Mouse (Mus musculus): ENCODE measurements at regions not wholly inside any gene's neighbourhood (a gene's known extent, or its start where the extent isn't known, plus 50 kb on each side); places are given as distances from the start of the nearest gene placed in this dataset.
"Not testable (repeated sequence)": the region's sequence is repeated elsewhere in the genome, so short reads cannot be mapped to it uniquely, and the experiment has no call there.

GRCm38 (mm10) chr16:20818711-20819189 is 84.4 kb upstream of the Thpo start:
- ATAC-seq (ENCODE audit: insufficient read depth): no peak
- Histone ChIP-seq H3K4me2 (ENCODE audit: low read depth) (no peak overlapping the region), H3K4me3 (ENCODE audit: insufficient read depth in 1 of 2, low read depth in 2 of 2, low read length in 2 of 2) (no peak overlapping the region), H3K9me3 (ENCODE audit: control insufficient read depth, low read length) (no peaks in the 10 kb centered on the region), H3K27me3 (ENCODE audit: control insufficient read depth, insufficient read depth, low read length) (no peaks in the 10 kb centered on the region), H3K36me3 (replicated peaks; ENCODE audit: control insufficient read depth, insufficient read depth, low read depth) (no peaks in the 10 kb centered on the region), H3K27ac (no peak overlapping the region), H3K9ac (replicated peaks) (no peak overlapping the region), H3K4me1 (replicated peaks; ENCODE audit: control insufficient read depth in 2 of 2, insufficient read depth in 2 of 2, low read length in 1 of 2) (no peaks in the 10 kb centered on the region)
- no peak for DNase-seq (ENCODE audit: low read depth in 3 of 3, low spot score in 3 of 3)
- TF ChIP-seq CTCF (IDR thresholded peaks at IDR 0.05; ENCODE audit: low read depth) (no peak), EP300 (IDR thresholded peaks at IDR 0.05; ENCODE audit: low read depth) (no peak)
- WGBS (ENCODE audit: insufficient replicate concordance): 57% methylated on average over 5 of the region's 5 CpGs

- Histone ChIP-seq H3K27ac (no peak overlapping the region), H3K4me3 (ENCODE audit: insufficient read depth in 1 of 2, low read depth in 2 of 2, low read length in 2 of 2) (no peak overlapping the region), H3K9me3 (ENCODE audit: control insufficient read depth, low read length) (no peaks in the 10 kb centered on the region), H3K4me2 (ENCODE audit: low read depth) (no peak overlapping the region), H3K9ac (replicated peaks) (no peak overlapping the region), H3K4me1 (replicated peaks; ENCODE audit: control insufficient read depth in 2 of 2, insufficient read depth in 2 of 2, low read length in 1 of 2) (peaks cover 0 to 2% of the 10 kb centered on the region in 2 experiments; a peak in 2 of 4 replicates), H3K27me3 (ENCODE audit: control insufficient read depth, insufficient read depth, low read length) (no peaks in the 10 kb centered on the region), H3K36me3 (replicated peaks; ENCODE audit: control insufficient read depth, insufficient read depth, low read depth) (no peaks in the 10 kb centered on the region)
- TF ChIP-seq CTCF (IDR thresholded peaks at IDR 0.05; ENCODE audit: low read depth): no peak
- WGBS (ENCODE audit: insufficient replicate concordance): 77% methylated on average over 2 of the region's 2 CpGs
- no peak for ATAC-seq (ENCODE audit: insufficient read depth)
- no peak for DNase-seq (ENCODE audit: low read depth in 3 of 3, low spot score in 3 of 3)
These were observed 80.7 kb upstream of the Thpo start for GRCm38 (mm10) chr16:20814976-20815375.

GRCm38 (mm10) chr16:20814240-20814639 is 79.9 kb upstream of the Thpo start:
- Histone ChIP-seq H3K9ac (replicated peaks) (no peak overlapping the region), H3K36me3 (replicated peaks; ENCODE audit: control insufficient read depth, insufficient read depth, low read depth) (no peaks in the 10 kb centered on the region), H3K4me1 (replicated peaks; ENCODE audit: control insufficient read depth in 2 of 2, insufficient read depth in 2 of 2, low read length in 1 of 2) (peaks cover 0 to 5% of the 10 kb centered on the region in 2 experiments; a peak in 2 of 4 replicates), H3K4me2 (ENCODE audit: low read depth) (no peak overlapping the region), H3K27me3 (ENCODE audit: control insufficient read depth, insufficient read depth, low read length) (no peaks in the 10 kb centered on the region), H3K4me3 (ENCODE audit: insufficient read depth in 1 of 2, low read depth in 2 of 2, low read length in 2 of 2) (no peak overlapping the region), H3K27ac (no peak overlapping the region), H3K9me3 (ENCODE audit: control insufficient read depth, low read length) (no peaks in the 10 kb centered on the region)
- ATAC-seq (ENCODE audit: insufficient read depth) (no peak), DNase-seq (ENCODE audit: low read depth in 3 of 3, low spot score in 3 of 3) (no peak)
- TF ChIP-seq EP300 (IDR thresholded peaks at IDR 0.05; ENCODE audit: low read depth) (no peak), CTCF (IDR thresholded peaks at IDR 0.05; ENCODE audit: low read depth) (no peak)

- not testable (repeated sequence) for H3K27me3 ChIP-seq (ENCODE audit: control insufficient read depth, insufficient read depth, low read length); H3K4me2 ChIP-seq (ENCODE audit: low read depth); H3K9ac ChIP-seq (replicated peaks); H3K36me3 ChIP-seq (replicated peaks; ENCODE audit: control insufficient read depth, insufficient read depth, low read depth); H3K9me3 ChIP-seq (ENCODE audit: control insufficient read depth, low read length); H3K4me3 ChIP-seq (ENCODE audit: insufficient read depth in 1 of 2, low read depth in 2 of 2, low read length in 2 of 2); ATAC-seq (ENCODE audit: insufficient read depth); H3K4me1 ChIP-seq (replicated peaks; ENCODE audit: control insufficient read depth in 2 of 2, insufficient read depth in 2 of 2, low read length in 1 of 2); DNase-seq (ENCODE audit: low read depth in 3 of 3, low spot score in 3 of 3); H3K27ac ChIP-seq
- WGBS (ENCODE audit: insufficient replicate concordance): 71% methylated on average over 5 of the region's 5 CpGs
These were observed 77.7 kb upstream of the Thpo start for GRCm38 (mm10) chr16:20812025-20812424.

GRCm38 (mm10) chr16:20810322-20810721 is 76.0 kb upstream of the Thpo start:
- ATAC-seq (ENCODE audit: insufficient read depth): 0 out of 2 replicates have a peak, but pooled peaks have one; percentile 37
- H3K4me3 ChIP-seq (ENCODE audit: insufficient read depth in 1 of 2, low read depth in 2 of 2, low read length in 2 of 2): no peak overlapping the region
- TF ChIP-seq CTCF (IDR thresholded peaks at IDR 0.05; ENCODE audit: low read depth) (no peak), EP300 (IDR thresholded peaks at IDR 0.05; ENCODE audit: low read depth) (no peak)
- H3K27ac ChIP-seq: no peak overlapping the region
- DNase-seq (ENCODE audit: low read depth in 3 of 3, low spot score in 3 of 3): peak in 1 of 3 experiments; percentile 14
- no peaks in the 10 kb centered on the region for H3K36me3 ChIP-seq (replicated peaks; ENCODE audit: control insufficient read depth, insufficient read depth, low read depth)
- H3K4me2 ChIP-seq (ENCODE audit: low read depth): no peak overlapping the region
- 12% methylated on average over 3 of the region's 3 CpGs for WGBS (ENCODE audit: insufficient replicate concordance)
- no peak overlapping the region for H3K9ac ChIP-seq (replicated peaks)
- H3K27me3 ChIP-seq (ENCODE audit: control insufficient read depth, insufficient read depth, low read length): no peaks in the 10 kb centered on the region
- H3K4me1 ChIP-seq (replicated peaks; ENCODE audit: control insufficient read depth in 2 of 2, insufficient read depth in 2 of 2, low read length in 1 of 2): peaks cover 0 to 5% of the 10 kb centered on the region in 2 experiments; a peak in 2 of 4 replicates
- no peaks in the 10 kb centered on the region for H3K9me3 ChIP-seq (ENCODE audit: control insufficient read depth, low read length)

Data from liver, embryonic 14.5 days (tissue).